Comparison of ENCODE assay signal across 14 mouse cellular contexts in genomic region chr2:134931756-134932421, GRCm38 (mm10).
DNase-seq lines count a peak whose midpoint lies in the region; ATAC-seq and TF ChIP-seq lines count a peak whose summit lies in the region.
"Had no signal": no experiment of that assay in that cellular context is flagged by ENCODE, and none has a peak within 500 bp of the region (broad histone marks: within the 10 kb centered on the region; RNA-seq: fewer than 3 reads in every experiment).

No protein-coding gene starts in this region.

- no peak overlapping the region for H3K4me2 ChIP-seq in stomach, embryonic 14.5 days (replicated peaks; ENCODE audit: low read depth, low read length)
- H3K4me2 ChIP-seq in neural tube, embryonic 15.5 days, result no peak overlapping the region
- H3K4me2 ChIP-seq: forebrain, embryonic 12.5 days had no signal

- peak; percentile 69 for ATAC-seq in stomach, embryonic 14.5 days (ENCODE audit: insufficient number of reproducible peaks, insufficient read depth, low FRiP score, low read depth)
- no peak for ATAC-seq in neural tube, embryonic 15.5 days (ENCODE audit: low FRiP score)

- no peaks in the 10 kb centered on the region for H3K9me3 ChIP-seq in stomach, embryonic 14.5 days (ENCODE audit: control insufficient read depth, low read depth, low read length)
- no peaks in the 10 kb centered on the region for H3K9me3 ChIP-seq in neural tube, embryonic 15.5 days (replicated peaks)
- H3K9me3 ChIP-seq: forebrain, embryonic 12.5 days; heart, embryonic 10.5 days had no signal

- H3K4me3 ChIP-seq in liver, adult 2 months (ENCODE audit: insufficient read depth, low read depth, low read length), result no peak overlapping the region
- no peak overlapping the region for H3K4me3 ChIP-seq in stomach, embryonic 14.5 days (ENCODE audit: low read depth, low read length)
- H3K4me3 ChIP-seq in neural tube, embryonic 15.5 days (replicated peaks), result no peak overlapping the region
- H3K4me3 ChIP-seq: forebrain, embryonic 12.5 days; heart, embryonic 10.5 days had no signal

- peaks cover 8% of the 10 kb centered on the region; the same call in 1 of the 2 replicates for H3K4me1 ChIP-seq in liver, adult 2 months (ENCODE audit: control insufficient read depth, insufficient read depth, low read length)
- H3K4me1 ChIP-seq in stomach, embryonic 14.5 days (ENCODE audit: control insufficient read depth, insufficient read depth, low read length), result no peaks in the 10 kb centered on the region
- peaks cover 10% of the 10 kb centered on the region; the same call in 1 of the 2 replicates for H3K4me1 ChIP-seq in neural tube, embryonic 15.5 days
- H3K4me1 ChIP-seq: heart, embryonic 10.5 days had no signal

- H3K27me3 ChIP-seq in liver, adult 2 months (ENCODE audit: control insufficient read depth, insufficient read depth, low read length), result no peaks in the 10 kb centered on the region
- no peaks in the 10 kb centered on the region for H3K27me3 ChIP-seq in stomach, embryonic 14.5 days (ENCODE audit: control insufficient read depth, insufficient read depth, low read length)
- H3K27me3 ChIP-seq in neural tube, embryonic 15.5 days (replicated peaks), result no peaks in the 10 kb centered on the region
- H3K27me3 ChIP-seq: forebrain, embryonic 12.5 days had no signal

- 25% methylated on average over 5 of the region's 5 CpGs for WGBS in liver, adult 2 months
- 48% methylated on average over 5 of the region's 5 CpGs for WGBS in stomach, embryonic 14.5 days
- 81% methylated on average over 5 of the region's 5 CpGs for WGBS in neural tube, embryonic 15.5 days

- no peak for TF ChIP-seq POLR2A in liver, adult 2 months (IDR thresholded peaks at IDR 0.05; ENCODE audit: extremely low read depth, insufficient read depth, low read length)

- peak; percentile 91 for DNase-seq in liver, adult 2 months (ENCODE audit: extremely low read depth, low read depth, low spot score)
- no peak for DNase-seq in liver
- peak; percentile 81 for DNase-seq in kidney, adult 11 months
- peak; percentile 63 to 73 for DNase-seq in kidney, postnatal 25 days
- no peak for DNase-seq in layer of hippocampus, postnatal 25 days (ENCODE audit: extremely low spot score in 1 of 2, low spot score in 1 of 2)
- no peak for DNase-seq in adrenal gland, postnatal 10 days
- DNase-seq: B cell, adult 2 months; cerebellum, adult 9-10 months; thymus, postnatal 25 days had no signal

- H3K36me3 ChIP-seq in liver, adult 2 months (ENCODE audit: control insufficient read depth, insufficient read depth, low read length), result no peaks in the 10 kb centered on the region
- no peaks in the 10 kb centered on the region for H3K36me3 ChIP-seq in stomach, embryonic 14.5 days (ENCODE audit: control insufficient read depth, insufficient read depth, low read length)
- no peaks in the 10 kb centered on the region for H3K36me3 ChIP-seq in neural tube, embryonic 15.5 days
- H3K36me3 ChIP-seq: forebrain, embryonic 12.5 days; heart, embryonic 10.5 days had no signal

- TF ChIP-seq CTCF in liver, adult 2 months (IDR thresholded peaks at IDR 0.05; ENCODE audit: low read depth, low read length), result no peak

- peak overlapping the region; percentile 32; the same call in 1 of the 2 replicates for H3K27ac ChIP-seq in liver, adult 2 months (replicated peaks; ENCODE audit: insufficient read depth, low read depth, low read length)
- H3K27ac ChIP-seq in stomach, embryonic 14.5 days (ENCODE audit: low read length), result no peak overlapping the region
- H3K27ac ChIP-seq in neural tube, embryonic 15.5 days (replicated peaks), result no peak overlapping the region
- H3K27ac ChIP-seq: forebrain, embryonic 12.5 days; heart, embryonic 10.5 days; macrophage had no signal

- H3K79me2 ChIP-seq in liver, adult 2 months (ENCODE audit: control insufficient read depth, insufficient read depth, low read length), result peaks cover 5% of the 10 kb centered on the region; the same call in 1 of the 2 replicates

- H3K9ac ChIP-seq in liver, adult 2 months (ENCODE audit: low read depth, low read length), result no peak overlapping the region
- no peak overlapping the region for H3K9ac ChIP-seq in stomach, embryonic 14.5 days (replicated peaks; ENCODE audit: low read depth, low read length)
- H3K9ac ChIP-seq in neural tube, embryonic 15.5 days (replicated peaks), result no peak overlapping the region
- H3K9ac ChIP-seq: forebrain, embryonic 12.5 days had no signal

Comparison
In these comparisons a context has a peak if more than half of its experiments do, and no peak if none do; other contexts are left out.
1. DNase-seq: peak in liver, adult 2 months (single experiment), kidney, adult 11 months (single experiment) and kidney, postnatal 25 days (2 of 2); none in liver (single experiment), layer of hippocampus, postnatal 25 days (0 of 2) and adrenal gland, postnatal 10 days (single experiment).